Mouse (Mus musculus): ENCODE results near the gene Rcan3. TPM values are rescaled to one million over a fixed set of nuclear protein-coding genes. Genes with fewer than 3 reads are reported as not detected.

Gene Rcan3
- total RNA-seq (2021): 10 to 100 TPM; 27.8 to 29.7 TPM

DNA sequence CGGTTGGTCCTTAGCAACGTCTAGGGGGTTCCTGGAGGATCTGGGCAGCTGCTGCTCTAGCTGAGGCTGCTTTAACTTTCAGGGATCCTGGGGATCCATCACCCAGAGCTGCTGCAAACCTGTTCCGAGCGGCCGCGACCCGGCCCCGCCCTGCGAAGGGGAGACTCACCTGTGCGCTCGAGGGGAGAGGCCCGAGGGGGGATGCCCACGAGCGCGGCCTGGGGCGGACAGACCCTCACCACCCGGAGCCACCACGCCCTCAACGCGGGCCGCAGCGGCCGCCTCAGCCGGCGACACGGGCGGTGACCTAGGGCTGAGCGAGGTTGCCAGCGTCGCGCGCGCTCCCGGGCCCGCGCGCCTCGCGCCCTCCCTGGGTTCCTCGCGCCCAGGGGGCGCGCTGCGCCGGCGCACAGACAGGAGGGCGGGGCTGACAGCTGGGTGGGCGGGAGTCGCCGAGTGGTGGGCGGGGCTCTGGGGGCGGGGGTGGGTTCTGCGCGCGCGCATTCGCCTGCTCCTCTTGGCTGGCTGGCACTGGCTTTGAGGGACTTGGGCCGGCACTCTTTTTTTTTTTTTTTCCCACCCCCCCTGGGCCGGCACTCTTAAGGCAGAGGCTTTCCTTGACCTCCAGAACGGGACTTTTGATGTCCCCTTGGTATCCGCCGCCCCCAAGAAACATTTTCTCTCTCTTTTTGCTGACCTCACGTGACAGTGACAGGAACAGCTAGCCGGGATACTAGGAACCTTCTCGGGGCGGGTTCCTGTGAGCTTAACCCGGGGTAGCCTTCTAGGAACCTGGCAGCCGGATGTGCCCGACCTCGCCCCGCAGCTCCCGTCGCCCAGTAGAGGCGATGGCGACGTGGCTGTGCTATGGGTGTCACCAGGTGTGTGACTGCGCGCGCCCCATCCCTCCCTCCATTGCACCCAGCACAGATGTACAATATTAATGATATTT, at the start of gene Rcan3:
TSS of gene Rcan3 (minus strand) at position 411 of the 952 bp plus-strand sequence.
- DNase-seq (ENCODE audit: extremely low spot score in 1 of 2, low spot score in 1 of 2): peak; percentile 47 to 57

DNA sequence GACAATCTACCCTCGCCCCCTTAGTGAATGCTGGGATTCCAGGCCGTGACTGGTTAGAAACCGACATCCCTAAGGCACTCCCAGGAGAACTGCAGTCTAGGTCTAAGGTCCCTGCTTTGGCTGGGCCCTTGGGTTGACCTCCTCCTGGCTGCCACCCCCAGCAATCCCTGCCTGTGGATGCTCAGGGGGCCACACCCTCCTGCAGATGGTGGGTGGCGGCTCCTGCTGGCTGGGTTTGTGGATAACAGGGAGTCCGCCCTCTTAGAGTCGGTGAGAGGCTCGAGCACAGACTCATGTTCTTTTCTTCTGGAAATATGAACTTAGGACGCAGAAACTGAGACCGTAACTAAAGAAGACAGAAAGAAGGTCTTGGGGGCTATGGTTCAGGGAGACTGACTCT, 46.7 kb upstream of the Rcan3 start:
- no peak for DNase-seq (ENCODE audit: extremely low spot score in 1 of 2, low spot score in 1 of 2)

DNA sequence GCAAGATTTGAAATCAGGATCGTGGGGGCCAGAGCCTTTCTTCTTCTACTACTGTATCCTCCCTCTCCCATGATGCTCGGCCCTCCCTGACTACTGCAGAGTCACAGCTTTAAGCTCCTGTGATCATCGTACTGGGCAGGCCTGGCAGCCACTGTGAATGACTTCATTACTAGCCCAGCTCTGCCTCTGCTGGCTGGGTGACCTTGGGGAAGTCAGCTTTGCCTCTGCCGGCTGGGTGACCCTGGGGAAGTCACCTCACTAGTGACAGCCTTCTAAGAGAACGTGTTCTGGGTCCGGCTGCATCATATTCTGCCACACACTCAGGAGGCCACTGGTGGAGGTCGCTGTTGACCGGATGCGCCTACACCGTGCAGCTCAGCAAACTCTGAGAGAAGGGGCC, 44.2 kb upstream of the Rcan3 start:
- DNase-seq (ENCODE audit: extremely low spot score in 1 of 2, low spot score in 1 of 2): no peak

DNA sequence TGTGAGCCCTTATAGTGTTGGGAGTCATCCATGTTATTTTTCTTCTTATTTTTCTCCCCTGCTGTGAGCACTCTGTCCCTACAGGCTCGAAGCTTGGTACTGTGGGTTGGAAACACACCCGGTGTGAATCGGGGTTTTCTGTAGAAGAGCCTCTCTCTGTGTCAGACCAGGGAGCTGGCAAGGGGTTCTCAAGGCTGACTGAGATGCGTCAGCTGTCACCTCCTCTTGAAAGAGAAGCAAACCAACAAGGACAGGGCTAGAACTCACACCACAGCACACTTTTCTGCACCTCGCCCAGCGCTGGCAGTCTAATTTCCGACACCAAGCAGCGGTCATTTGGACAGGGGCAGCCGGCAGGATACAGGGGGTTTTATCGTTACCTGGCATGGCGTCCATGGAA, 29.8 kb upstream of the Rcan3 start:
- DNase-seq (ENCODE audit: extremely low spot score in 1 of 2, low spot score in 1 of 2): no peak

DNA sequence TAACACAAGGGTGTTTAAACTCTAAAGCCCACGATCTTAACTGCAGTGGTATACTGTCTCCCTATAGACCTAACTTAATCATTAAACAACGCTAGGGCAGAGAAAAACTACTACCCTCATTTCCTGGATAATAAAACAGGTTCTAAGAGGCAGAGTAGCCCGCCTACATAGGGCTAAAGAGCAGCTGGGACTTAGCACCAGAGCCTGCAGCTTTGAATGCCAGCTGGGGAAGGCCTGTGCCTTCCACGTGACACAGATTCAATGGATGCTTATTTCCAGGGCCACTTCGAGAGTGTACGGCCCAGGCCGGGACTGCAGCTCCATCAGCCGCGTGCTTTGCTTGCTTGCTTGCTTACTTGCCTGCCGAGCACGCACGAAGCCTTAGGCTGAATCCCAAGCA, 19.9 kb upstream of the Rcan3 start:
- DNase-seq (ENCODE audit: extremely low spot score in 1 of 2, low spot score in 1 of 2): no peak

DNA sequence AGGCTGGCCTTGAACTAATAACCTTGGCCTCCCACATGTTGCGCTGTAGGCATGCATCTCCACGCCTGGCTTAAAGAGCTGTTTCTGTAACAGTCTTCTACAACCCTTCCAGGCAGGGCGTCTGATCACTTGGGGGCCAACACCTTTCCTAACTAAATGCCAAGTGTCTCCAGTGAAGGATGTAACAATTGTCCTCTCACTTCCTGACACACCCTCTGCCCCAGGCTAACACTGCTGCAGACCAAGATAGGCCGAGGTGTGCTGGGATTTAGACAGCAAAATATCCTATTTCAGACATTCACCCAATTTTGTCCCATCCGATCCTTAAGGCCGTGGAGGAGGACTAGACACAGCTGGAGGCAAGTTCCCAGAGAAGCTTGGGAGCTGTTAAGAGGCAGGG, 19.5 kb upstream of the Rcan3 start:
- no peak for DNase-seq (ENCODE audit: extremely low spot score in 1 of 2, low spot score in 1 of 2)

DNA sequence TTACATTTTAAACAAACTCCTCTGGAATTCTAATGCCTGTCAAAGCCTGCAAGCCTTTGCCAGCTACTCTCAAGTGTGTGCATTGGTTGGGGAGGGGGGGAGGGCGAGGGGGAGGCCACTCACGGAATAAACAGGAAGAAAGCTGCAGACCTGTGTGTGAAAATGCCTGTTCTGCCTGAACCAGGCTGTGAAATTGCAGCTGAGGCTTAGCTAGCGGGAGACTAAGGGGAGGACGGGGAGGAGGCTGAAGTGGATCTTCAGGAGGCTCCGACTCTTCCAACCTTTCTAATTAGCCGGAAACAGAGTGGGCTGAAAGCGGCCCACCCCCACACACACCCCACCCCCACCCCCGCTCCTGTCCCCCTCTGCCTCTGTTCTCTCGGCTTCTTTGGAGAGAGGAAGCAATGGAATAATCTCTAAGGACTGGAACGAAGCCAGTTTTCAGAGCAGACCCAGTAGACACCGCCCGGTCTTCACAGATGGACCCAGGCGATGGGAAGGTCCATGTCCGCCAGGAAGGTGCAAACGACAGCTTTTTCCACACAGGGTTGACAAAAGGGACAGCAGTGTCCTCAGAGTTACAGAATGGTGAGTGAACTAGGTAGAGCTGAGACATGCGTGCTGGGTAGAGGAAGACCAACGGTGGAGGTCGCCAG, 17.8 kb upstream of the Rcan3 start:
- no peak for DNase-seq (ENCODE audit: extremely low spot score in 1 of 2, low spot score in 1 of 2)

DNA sequence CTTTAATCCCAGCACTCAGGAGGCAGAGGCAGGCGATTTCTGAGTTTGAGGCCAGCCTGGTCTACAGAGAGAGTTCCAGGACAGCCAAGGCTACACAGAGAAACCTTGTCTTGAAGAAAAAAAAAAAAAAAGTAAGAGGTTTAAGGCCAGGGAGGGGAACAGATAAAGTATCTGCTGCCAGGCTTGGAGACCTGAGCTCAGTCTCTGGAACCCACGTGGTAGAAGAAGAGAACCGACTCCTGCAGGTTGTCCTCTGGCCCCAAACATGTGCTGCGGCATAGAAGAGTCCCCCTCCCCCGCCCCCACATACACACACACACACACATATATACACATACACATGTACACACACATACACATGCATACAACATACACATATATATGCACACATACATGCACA, 8.8 kb upstream of the Rcan3 start:
- DNase-seq (ENCODE audit: extremely low spot score in 1 of 2, low spot score in 1 of 2): no peak

DNA sequence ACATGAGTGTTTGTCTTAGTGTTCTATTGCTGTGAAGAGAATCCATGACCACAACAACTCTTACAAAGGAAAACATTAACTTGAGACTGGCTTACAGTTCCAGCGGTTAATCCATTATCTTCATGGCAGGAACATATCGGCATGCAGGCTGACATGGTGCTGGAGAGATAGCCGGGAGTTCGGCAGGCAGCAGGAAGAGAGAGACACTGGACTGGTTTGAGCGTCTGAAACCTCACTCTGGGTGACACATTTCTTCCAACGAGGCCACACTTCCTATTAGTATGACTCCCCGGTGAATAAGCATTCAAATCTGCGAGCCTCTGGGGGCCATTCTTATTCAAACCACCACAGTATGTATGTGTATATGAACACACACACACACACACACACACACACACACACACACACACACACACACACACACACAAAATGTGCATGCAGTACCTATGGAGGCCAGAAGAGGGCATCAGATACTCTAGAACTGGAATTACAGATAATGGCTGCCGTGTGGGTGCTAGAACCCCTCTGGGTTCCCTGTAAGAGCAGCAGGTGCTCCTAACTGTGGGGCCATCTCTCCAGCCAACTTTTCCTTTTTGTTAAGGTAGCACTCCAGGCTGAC, 6.4 kb upstream of the Rcan3 start:
- no peak for DNase-seq (ENCODE audit: extremely low spot score in 1 of 2, low spot score in 1 of 2)

DNA sequence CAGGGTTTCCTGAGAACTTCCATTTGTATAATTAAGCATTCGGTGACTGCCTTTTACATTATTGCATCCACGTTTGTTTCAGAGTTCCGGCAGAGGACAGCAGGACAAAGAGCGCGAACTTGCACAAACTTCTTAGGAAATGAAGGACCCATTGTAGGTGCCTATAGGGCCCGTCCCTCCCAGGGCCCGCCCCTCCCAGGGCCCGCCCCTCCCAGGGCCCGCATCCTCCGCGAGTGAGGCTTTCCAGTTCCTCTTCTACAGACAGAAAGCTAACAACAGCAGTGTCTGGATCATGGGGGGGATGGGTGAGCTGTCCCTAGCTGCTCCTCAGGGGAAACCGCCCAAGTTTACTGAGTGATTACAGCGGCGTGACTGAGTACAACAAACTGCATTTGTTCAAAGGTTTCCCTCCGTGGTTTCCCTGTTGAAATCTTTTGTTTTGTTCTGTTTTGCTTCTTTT, 5.6 kb upstream of the Rcan3 start:
- no peak for DNase-seq (ENCODE audit: extremely low spot score in 1 of 2, low spot score in 1 of 2)

DNA sequence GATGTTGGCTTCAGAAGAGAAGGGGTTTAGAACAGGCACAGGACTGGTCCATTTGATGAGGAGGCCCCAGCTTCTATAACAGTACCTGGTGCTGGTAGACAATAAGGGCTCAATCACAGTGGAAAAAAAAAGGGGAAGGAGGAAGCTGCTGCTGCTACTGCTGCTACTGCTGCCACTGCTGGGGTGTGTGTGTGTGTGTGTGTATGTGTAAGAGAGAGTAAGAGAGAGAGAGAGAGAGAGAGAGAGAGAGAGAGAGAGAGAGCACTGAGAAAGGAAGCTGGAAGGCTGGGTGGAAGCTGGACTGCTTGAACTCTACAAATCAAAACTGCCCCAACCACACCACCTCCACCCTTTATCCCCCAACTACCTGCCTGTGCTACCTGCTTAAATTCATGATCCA, 4.3 kb upstream of the Rcan3 start:
- no peak for DNase-seq (ENCODE audit: extremely low spot score in 1 of 2, low spot score in 1 of 2)

DNA sequence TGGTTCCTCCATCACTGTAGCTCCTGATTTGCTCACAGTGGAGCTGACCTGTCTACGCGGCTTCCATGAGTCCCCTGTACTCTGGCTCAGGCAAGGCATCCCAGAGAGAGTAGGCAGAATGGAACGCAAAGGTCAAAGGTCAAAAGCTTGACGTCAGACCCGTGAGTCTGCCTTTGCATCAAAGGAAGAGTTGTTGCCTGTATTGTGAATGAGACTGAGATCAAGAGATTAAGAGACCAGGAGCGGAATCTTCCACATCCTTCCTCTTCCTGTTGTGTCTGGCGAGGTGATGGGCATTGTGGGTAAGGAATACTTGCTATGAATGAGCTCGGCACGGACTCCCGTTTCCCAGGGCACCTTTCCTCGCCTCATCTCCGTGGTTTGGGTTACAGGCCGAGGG, 2.6 kb upstream of the Rcan3 start:
- DNase-seq (ENCODE audit: extremely low spot score in 1 of 2, low spot score in 1 of 2): no peak

DNA sequence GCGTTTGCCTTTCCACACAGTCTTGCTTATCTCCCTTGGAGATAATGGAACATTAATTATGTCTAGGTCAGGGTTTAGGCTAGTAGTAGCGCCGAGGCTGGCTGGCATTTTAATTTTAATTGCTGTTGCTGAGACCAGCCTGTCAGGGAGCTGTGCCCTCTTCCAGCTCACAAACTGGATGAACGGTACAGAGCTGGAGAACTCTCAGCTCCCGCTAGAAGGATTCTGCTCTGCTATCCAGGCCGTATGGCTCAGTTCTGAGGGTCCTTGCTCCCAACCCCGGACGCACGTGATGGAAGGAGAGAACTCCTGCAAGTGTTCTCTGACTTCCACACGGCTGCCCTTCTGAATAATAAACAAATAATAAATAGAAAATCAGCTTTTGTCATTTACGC, 739 bp upstream of the Rcan3 start:
- no peak for DNase-seq (ENCODE audit: extremely low spot score in 1 of 2, low spot score in 1 of 2)

DNA sequence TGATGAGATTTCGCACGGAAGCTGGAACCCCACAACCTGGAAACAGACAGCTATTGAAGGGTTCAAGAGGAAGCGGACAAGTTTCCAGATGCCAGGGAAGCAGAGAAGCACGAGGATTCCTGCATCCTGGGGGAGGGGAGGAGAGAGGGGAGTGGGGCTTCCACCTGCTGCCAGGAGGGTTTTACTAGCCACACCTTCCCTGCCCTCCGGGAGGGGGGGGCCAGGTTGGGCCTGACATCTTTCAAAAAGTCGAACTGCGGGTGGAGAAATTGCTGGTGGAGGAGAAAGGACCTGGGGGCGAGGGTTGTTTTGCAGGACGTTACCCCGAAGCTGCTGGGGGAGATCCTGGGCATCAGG, 589 bp downstream of the Rcan3 start:
- no peak for DNase-seq (ENCODE audit: extremely low spot score in 1 of 2, low spot score in 1 of 2)

DNA sequence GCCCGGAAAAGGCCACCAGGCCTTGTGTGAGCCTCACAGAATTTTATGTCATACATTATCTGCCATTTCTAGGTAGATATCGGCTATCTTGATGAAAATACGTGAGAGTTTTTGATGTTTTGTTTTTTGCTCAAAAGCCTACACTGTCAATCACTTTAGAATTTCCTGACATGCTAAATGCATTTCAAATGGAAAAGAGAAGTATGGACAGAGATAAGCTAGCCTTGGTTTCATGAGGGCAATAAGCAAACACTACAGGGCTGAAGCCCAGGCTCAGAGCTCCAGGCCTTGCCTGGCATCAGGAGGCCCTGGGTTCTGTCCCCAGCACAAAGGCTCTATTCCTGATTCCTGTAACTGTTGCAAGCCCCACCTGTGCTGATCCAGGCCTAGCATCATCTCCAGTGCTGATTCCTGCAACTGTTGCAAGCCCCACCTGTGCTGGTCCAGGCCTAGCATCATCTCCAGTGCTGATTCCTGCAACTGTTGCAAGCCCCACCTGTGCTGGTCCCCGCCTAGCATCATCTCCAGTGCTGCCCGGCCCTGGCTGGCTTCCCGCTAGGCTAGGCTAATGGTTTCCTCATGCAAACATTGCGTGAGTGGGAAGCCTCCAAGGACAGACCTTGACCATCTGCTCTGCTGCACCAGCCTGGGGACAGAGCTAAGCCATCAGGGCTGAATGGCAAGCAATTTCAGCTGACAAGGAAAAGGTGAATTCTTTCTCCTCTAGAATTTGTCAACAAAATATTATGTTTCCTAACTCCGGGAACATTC, 3.5 kb downstream of the Rcan3 start:
- no peak for DNase-seq (ENCODE audit: extremely low spot score in 1 of 2, low spot score in 1 of 2)

DNA sequence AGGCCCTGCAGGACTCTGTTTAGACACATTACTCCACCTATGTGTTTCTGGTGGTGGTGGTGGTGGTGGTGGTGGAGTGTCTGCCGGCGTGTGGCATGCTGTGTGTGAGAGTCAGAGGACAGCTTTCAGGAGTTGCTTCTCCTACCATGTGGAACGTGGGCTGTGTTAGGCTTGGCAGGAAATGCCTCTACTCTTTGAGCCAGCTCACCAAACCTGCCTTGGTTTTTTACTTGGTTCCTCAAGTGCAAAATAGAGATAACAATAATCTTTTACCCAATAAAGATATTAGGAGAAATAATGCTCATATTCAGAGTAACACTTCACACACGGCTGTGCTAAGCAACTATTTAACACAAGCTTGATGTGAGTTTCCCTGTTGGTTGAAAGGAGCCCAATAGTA, 4.3 kb downstream of the Rcan3 start:
- no peak for DNase-seq (ENCODE audit: extremely low spot score in 1 of 2, low spot score in 1 of 2)

DNA sequence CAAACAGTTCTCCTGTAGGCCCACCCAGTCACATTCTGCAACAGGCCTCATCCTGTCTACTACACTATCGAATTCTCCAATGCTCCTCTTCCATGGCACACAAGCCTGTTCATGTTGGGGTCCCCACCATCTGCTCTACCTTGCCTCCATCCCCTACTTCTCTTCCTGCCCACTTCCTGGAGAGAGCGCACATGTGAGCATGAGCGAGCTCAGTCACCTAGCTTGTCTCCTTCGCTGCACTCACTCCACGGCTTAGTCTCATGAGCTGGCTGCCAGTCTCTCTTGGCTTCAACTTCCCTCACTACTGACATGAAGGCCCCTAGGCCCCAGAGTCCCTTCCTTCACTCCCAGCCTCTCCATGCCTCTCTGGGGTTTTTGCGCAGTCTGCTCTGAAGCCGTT, 7.1 kb downstream of the Rcan3 start:
- DNase-seq (ENCODE audit: extremely low spot score in 1 of 2, low spot score in 1 of 2): no peak

DNA sequence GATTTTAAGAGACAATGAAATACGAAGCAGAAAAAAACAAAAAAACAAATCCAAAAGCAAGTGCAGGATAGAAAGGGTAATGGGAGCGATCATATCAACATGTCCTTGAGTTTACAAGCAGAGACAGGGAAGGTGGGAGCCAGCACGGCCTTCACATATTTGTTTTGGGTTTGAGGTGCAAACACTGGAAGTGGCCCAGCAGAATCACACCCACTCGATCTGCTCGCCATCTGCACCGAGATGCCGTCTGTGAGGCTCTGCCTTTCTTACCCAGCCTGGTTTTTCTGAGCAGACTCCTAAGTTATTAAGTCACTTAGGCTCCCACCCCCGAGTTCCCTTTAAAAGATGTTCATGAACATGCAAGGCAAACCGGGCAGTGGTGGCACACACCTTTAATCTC, 8.0 kb downstream of the Rcan3 start:
- peak; percentile 50 to 64 for DNase-seq (ENCODE audit: extremely low spot score in 1 of 2, low spot score in 1 of 2)

DNA sequence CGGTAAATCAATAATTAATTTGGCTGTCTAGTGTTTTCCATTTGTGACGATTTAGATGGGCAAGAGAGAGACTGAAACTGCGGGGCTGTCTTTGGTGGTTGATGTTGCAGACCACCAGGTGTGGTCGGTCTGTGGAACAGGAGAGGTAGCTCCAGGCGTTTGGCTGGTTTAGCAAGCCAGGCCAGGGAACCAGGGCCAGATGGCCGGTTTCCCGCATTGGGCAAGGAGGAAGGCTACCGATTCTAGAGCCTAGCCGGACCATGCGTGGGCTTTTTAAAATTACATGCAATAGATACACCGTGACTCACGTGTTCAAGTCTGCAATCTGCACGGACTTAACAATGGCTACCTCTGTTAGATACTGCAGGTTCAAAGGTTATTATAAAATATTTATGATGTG, 12.7 kb downstream of the Rcan3 start:
- DNase-seq (ENCODE audit: extremely low spot score in 1 of 2, low spot score in 1 of 2): no peak

DNA sequence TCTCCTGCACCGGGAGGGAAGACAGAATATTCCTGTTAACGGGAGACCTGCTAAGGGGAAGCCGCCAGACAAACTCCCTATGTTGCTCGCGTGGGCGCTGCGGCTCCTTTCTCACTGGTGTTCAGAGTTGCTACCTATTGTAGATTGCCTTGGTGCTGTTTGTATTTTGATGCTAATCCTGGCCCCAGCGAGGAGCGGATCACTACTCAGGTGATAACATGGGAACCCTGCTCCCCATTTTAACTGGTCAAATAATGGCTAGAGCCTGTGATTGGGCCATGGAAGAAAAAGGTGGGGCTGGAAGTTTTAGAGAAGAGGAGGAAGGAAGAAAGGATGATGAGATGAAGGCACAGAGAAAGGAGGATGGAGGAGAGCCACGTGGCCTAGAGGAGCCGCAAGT, 13.2 kb downstream of the Rcan3 start:
- DNase-seq (ENCODE audit: extremely low spot score in 1 of 2, low spot score in 1 of 2): no peak

DNA sequence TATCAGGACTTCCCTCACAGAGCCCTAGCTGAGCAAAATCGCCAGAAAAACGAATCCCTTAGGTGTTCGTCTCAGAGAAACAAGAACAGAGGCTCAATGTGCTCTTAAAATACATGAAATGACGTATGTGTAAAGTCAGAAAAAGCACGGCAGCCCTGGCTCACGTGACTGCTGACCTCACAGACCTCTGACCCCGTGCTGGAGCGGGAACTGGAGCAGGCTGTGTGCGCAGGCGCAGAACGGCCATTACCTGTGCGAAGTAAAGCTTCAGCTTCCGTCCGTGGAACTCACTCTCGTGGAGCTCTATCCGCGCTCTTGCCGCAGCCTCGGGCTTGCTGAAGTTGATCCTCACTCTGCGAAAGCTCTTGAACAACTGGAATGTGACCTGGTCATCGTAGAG, 13.7 kb downstream of the Rcan3 start:
- no peak for DNase-seq (ENCODE audit: extremely low spot score in 1 of 2, low spot score in 1 of 2)
